Mouse (Mus musculus) bone marrow, adult 2 months (tissue): ENCODE data around the gene Invs.

Experiments used
- CTCF ChIP-seq: fragments of 200-500 bp; IDR thresholded peaks from 2 replicates; pipeline ENCODE4 v1.5.1; 2011; ENCODE audit warnings: low read length, control low read depth; ENCODE audit not compliant: control insufficient read depth, insufficient read depth
- POLR2A ChIP-seq: fragments of 200-500 bp; IDR thresholded peaks from 2 replicates; pipeline ENCODE4 v1.6.1; 2011; ENCODE audit warnings: low read depth, mild to moderate bottlenecking, control low read depth, low read length, borderline replicate concordance; ENCODE audit not compliant: control insufficient read depth

DNA sequence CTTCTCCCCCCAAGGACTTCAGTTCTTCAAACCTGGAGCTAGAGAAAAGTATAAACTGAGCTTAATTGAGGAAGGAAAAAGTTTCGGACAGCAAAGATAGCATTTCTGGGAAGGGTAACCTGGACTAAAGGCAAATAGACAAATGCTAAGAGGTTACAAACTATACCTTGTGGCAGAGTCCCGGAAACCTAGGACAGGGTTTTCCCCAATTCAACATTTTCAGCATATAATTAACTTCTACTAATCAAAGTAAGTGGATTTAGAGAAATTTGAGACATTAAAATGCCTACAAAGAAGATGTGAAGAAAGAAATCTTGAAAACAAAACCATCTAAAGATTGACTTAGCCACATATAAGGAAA lies 194.1 kb downstream of the Invs start:
- TF ChIP-seq POLR2A (no peak), CTCF (no peak)
